Mouse (Mus musculus) naive thymus-derived CD4-positive, alpha-beta T cell, adult 2 months (primary cell): ENCODE results near the gene Ddt.
"Not testable (repeated sequence)": the region's sequence is repeated elsewhere in the genome, so short reads cannot be mapped to it uniquely, and the experiment has no call there.

Source experiments
- DNase-seq: peaks from one replicate; pipeline ENCODE4 v3.0.0-alpha.2; 2011; ENCODE audit warnings: low read depth

The Ddt gene

DNA sequence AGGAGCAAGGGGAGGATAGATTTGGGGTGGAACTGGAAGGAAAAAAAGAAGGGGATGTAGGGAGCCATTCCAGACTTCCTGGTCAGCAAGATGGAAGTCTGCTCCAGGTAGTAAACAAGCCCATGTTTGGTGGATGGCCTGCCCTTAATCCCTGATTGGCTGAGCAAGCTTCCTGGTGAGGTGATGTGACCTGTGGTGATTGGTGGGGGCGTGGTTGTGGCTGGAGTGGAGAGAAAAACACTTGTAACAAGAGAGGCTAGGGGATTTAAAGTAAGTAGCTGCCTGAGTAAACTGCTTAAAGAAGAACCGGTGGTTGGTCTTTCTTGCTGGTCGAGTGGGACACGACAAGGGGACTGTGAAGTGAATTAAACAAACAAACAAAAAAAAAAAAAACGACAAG, 5.5 kb downstream of the Ddt start:
- DNase-seq, result not testable (repeated sequence)

DNA sequence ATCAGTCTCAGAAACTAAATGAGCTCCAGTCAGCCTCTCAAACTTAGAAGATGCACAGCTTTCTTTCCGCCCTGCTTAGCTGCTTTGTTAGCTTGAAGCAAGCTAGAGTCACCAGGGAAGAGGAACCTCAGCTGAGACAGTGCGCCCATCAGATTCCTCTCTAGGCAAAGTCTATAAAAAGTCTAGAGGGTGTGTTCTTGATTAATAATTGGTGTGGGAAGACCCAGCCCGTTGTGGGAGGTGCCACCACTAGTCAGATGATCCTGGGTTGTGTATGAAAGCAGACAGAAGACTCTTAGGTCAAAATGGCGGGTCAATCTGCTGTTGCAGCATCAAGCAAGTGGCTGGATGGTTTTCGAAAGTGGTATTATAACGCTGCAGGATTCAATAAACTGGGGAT, 6.4 kb downstream of the Ddt start:
- DNase-seq, result no peak

DNA sequence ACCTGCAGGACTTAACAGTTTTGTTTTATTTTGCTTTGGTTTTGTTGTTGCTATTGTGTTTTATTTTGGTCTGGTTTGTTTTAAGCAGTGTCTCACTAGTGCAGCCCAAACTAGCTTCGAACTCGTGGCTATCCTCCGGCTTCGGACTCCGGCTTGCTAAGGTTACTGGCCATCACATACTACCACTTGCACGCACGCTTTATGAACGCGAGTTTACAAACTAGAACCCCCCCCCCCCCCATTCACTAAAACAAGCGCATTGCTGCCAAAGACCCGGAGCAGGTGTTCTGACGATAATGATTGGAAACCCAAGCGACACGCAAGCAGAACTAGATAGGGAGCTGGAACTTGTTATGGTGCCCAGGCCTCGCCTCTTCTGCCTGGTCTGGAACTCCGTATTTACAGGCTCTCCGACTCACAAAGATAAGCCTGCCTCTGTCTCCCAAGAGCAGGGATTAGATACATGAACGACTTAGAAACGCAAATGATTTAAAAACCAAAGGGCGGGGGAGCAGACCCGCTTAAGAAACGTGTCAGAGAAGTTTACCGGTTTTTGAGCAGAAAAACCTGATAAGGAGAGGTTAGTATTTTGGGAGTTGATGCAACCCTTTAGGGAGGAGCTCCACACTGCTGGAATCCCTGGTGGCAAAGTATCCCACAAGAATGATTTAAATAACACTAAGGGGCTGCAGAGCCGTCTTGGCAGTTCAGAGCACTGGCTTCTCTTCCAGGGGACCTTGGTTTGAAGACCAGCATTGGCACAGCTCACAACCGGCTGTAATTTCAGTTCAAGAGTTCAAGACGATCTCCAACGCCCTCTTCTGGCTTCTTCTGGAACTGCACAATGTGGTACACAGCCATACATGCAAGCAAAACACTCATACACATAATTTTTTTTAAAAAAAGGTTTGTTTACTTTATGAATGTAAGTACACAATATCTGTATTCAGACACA, 8.4 kb downstream of the Ddt start:
- DNase-seq, result peak; percentile 94

DNA sequence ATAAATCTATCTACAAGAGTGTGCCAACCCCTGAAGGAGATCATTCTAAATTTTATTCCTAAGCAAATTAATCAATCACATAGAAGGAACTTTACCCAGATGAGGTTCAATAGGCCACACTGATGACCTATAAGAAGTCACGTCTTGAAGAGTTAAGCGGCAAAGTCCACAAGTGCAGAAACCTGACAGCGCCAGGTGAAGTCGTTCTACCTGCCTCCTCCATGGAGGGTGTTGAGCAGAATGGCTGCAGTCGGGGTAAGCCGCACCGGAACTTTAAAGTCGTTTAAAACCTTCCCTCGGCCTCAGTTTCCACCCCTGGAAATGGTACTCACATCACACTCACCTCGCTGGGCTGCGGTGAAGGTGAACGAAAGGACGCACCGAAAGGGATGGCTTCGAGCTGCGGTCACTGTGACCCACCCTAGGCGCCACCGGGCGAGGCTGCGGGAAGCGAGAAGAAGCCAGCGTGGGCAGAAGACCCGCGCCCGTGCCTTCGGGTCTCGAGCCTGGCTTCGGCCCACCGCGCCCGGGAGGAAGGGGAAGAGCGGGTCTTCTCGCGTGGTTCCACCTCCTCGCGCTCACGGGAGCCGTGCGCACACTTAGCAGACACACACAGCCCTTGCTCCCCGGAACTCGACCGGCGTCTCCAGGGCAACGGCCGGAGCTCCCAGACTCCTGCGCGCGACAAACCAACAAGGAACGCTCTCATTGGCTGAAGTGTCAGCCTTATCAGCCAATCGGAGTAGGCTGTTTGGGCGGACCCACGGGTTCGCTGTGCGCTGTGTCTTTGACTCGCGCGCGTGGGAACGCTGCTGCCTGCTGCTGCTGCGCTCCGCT, 9.3 kb downstream of the Ddt start, which contains the start of gene Cabin1:
Gene Cabin1, minus strand, starts transcription at position 660 of the 837 bp plus-strand sequence.
- DNase-seq, result peak; percentile 99

DNA sequence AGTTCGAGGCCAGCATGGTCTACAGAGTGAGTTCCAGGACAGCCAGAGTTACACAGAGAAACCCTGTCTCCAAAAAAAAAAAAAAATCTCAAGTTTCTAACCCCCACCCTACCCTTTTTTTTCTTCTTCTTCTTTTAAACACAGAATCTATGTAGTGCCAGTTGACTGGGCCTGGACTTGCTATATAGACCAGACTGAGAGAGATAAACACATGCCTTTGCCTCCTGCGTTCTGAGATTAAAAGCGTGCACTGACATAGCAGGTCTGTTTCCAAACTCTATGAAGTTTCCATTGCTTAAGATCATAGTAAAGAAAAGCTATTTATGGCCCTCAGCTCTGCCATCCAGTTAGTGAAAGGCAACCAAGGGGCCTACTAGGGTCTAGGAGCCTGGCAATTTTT, 10.8 kb downstream of the Ddt start:
- DNase-seq, result no peak

DNA sequence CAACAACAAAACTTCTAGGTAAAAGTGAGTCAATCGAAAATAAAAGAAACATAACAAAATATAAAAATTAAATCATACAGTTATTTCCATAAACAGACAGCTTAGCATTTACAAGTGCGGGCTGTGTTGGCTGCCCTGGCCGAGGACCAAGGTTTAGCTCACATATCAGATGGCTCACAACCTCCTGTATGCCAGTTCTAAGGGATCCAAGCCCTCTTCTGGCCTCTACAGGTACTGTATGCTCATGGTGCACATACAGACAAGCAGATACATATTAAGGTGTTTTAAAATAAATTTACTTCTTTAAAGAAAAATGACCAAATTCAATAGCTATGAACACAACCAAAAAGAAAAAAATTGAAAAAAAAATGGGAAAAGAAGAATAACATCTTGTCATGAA, 12.9 kb downstream of the Ddt start:
- peak; percentile 47 for DNase-seq

DNA sequence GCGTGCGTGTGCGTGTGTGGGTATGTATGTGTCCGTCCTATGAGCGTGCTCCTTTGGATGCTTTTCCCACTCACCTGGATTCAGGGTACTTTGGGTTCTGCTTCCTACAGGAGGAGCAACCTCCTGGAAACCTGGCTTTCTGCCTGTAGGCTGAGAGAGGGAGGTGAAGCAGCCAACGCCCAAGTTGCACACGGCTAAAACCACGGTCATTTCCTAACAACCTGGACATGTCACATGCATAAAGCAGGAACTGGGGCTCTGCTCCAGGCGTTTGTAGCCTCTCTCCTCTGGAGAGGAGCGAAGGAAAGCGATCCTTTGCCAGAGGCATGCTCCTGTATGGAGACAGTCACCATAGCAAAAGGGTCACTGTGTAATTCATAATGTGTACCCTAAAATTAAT, 16.5 kb downstream of the Ddt start:
- no peak for DNase-seq

DNA sequence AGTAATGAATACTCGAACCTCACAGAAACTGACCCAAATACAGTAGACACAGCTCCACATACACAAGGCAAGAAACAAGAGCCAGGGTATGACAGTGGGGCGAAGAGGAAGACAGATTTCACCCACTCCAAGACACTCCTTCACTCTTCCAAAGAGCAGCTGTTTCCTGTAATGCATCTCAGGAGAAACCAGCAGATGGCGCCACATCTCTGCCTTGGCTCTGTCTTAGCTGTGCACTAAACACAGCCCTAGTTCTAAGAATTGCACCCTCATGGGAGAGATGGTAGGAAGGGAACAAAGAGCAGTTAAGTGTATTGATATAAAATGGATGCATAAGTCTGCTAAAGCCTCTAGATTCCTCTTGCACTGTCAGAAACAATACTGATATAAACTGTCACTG, 29.2 kb downstream of the Ddt start:
- peak; percentile 90 for DNase-seq

DNA sequence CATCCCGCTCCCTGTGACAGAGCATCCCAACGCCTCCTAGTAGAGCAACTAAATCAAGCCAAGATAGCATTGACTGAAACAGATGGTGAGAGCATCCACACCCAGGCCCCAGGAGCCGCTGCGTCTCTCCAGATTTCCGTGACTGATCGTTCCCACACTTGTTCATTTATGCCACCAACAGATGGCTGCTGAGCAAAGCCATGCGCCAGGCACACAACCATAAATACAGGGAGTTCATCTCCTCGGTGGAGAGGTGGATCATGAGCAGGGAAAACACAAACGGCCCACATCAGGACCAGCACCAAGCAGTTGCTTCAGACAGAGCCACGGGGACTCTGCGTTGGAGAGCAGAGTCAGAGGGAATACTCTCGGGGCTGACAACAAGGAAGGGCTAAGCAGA, 29.8 kb downstream of the Ddt start:
- no peak for DNase-seq

DNA sequence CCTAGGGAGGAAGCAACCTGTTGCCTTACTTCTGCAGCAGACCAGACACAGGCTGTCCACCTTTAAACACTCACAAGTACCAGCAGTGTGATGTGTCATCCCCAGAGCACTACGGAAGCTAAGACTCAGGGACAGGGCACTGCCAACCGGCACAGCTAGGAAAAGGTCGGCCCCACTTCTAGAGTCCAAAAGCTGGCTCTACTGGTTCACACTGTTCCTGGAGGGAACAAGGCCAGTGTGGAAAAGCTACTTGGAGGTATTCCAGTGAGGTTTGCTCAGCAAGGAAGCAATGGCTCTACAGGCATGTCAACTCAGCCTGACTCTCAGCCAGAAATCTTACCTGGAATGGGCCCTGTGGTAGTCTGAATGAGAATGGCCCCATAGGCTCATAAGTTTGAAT, 32.3 kb downstream of the Ddt start:
- no peak for DNase-seq

DNA sequence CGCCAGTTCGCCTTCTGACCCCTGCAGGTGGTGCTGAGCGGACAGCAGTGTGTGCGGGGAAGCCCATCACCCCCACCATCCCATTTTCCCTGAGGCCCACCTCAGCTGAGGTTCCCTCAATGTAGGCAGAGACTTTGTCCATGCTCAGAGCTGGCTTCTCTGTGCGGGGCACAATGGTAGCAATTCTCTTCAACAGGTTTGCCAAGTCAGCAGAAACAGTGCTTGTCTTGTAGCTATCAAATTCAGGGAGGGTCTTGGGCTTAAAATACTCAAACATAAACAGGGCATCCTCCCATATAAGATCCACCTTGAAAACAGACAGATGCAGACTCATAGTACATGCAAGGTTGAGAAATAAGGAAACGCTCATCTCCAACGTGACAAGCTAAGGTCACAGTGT, 47.8 kb downstream of the Ddt start:
- no peak for DNase-seq
